Mouse (Mus musculus): ENCODE data around the gene Ifitm2.

The Ifitm2 gene

DNA sequence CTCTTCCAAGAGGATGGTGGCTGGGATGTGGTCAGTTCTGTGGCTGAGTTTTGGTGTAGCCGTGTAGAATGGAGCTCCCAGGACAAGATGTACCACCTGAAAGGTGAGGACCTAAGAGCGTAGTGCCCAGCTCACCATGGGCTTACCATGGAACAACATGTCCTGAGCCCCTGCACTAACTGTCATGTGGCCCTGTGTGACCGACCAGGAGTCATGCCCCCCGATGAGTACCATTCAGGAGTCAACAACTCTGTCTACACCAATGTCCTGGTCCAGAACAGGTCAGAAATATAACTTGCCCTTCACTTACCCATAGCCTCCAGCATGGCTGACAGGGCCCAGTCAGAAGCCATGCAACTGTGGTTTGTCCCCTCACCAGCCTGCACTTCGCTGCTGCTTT lies 10.5 kb downstream of the Ifitm2 start:
- no peak for DNase-seq (ENCODE audit: extremely low spot score, low read depth, low spot score)

- no peak for DNase-seq (ENCODE audit: extremely low spot score, low read depth, low spot score)
Measured at GRCm38 (mm10) chr7:140944236-140944635, 11.6 kb downstream of the Ifitm2 start.

- no peak for DNase-seq (ENCODE audit: extremely low spot score, low read depth, low spot score)
Measured at GRCm38 (mm10) chr7:140943356-140943755, 12.4 kb downstream of the Ifitm2 start.

DNA sequence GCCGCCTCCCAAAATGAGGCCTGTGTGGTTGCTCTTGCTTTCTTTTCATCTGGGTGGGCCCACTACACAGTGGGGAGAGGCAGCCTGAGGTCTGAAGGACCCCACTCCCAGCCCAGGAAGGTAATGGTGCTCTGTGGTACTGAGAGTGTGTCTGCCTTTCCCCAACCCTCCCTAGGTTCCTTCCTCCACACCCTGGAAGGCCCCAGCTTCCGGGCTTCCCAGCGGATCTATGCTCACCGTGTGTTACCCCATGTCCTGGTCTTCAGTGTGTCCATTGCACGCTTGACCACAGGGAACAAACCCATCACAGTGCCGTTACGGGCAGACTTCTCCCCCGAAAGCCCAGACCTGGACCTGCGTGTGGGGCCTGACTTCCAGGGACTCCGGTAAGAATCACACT lies 13.0 kb downstream of the Ifitm2 start:
- no peak for DNase-seq (ENCODE audit: extremely low spot score, low read depth, low spot score)

GRCm38 (mm10) chr7:140942341-140942740 lies 13.4 kb downstream of the Ifitm2 start:
- DNase-seq (ENCODE audit: extremely low spot score, low read depth, low spot score), result no peak

DNA sequence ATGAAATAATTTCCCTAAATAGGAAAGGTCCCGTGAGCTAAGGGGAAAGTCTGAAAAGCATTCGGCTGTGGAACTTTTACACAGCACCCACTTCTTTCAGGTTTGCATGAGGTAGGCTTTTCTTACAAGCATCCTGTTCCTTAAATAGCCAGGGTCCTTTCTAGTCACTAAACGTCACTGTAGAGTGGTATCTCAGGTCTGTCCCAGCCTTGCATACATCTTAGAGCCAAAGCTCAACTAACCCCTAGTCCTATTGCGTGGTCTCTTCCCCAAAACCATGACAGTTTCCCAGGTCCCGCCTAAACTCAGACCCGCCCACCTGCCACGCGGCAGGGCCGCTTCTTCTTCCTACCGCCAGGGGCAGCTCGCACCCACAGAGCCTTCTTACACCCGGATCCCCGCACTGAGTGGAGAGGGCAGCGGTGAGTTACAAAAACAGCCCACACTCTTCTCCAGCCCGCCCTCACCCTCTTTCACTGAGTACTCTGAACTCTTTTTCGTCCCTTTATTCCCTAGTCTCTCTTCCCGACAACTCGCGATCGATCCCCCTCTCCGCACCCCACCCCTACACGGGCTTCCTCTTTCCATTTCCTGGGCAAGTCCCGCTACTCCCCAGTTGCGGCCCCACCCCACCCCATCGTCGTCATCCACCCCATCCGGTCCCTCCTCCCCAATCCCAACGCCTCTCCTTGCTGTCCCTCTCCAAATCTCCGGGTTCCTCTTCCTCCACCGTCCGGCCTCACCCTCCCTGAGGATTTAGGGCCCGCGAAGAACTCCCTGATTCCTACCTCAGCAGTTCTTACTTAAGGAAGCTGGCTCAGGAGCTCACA lies 14.3 kb downstream of the Ifitm2 start, which contains the start of gene Pgghg:
Gene Pgghg (plus strand): TSS at position 170 of the 830 bp plus-strand sequence.
- peak; percentile 71 for DNase-seq (ENCODE audit: extremely low spot score, low read depth, low spot score)

DNA sequence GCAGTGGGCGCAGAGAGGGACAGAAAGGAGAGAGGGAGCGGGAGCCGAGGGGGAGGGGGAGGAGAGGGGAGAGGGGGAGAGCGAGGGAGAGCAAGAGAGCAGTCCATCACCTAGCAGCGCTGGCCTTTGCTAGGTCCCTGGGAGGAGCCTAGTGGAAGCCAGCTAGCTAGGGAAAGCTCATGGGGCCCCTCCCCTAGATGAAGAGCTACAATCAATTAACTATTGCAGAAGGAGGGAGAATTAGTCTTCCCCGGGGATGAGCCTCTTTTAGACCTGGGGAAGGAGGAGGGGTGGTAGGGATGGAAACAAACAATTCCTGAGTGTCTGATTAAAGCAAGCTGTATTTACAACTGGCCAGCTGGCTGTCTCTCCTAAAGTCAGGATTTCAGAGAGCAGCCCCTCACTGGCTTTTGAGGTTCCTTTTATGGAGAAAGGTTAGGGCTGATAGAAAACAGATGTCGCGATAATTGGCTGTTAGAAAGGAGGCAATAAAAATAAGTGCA lies 16.1 kb downstream of the Ifitm2 start:
- peak; percentile 97 for DNase-seq (ENCODE audit: extremely low spot score, low read depth, low spot score)

GRCm38 (mm10) chr7:140938896-140939295 lies 16.9 kb downstream of the Ifitm2 start:
- DNase-seq (ENCODE audit: extremely low spot score, low read depth, low spot score), result no peak

DNA sequence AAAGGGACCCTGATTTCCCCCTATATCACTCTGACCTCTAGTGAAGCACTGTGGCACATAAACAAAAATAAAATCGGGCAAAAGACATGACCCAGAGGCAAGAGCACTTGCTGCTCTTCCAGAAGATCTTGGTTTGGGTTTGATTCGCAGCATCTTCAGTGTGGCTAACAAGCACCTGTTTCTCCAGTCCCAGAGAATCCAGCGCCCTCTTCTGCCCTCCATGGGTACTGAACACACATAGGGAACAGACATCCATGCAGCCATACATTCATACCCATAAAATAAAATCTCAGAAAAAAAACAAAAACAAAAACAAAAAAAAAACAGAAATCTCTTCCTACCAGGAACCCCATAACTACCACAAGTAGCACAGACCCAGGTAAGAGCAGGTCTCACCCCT lies 17.4 kb downstream of the Ifitm2 start:
- no peak for DNase-seq (ENCODE audit: extremely low spot score, low read depth, low spot score)

- no peak for DNase-seq (ENCODE audit: extremely low spot score, low read depth, low spot score)
Measured at GRCm38 (mm10) chr7:140927181-140927580, 28.6 kb downstream of the Ifitm2 start.

DNA sequence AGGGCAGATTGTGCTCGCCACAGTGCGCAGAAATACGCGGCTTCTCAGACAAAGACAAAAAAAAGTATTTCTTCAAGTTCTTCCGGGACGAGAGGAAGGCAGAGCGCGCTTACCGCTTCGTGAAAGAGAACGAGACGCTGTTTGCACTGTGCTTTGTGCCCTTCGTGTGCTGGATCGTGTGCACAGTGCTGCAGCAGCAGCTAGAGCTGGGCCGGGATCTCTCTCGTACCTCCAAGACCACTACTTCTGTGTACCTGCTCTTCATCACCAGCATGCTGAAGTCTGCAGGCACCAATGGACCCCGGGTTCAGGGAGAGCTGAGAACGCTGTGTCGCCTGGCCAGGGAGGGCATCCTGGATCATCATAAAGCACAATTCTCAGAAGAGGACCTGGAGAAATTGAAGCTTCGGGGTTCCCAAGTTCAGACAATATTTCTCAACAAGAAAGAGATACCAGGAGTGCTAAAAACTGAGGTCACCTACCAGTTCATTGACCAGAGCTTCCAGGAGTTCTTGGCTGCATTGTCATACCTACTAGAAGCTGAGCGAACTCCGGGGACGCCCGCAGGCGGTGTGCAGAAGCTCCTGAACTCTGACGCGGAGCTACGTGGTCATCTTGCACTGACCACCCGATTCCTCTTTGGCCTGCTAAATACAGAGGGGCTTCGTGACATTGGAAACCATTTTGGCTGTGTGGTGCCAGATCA lies 32.6 kb downstream of the Ifitm2 start:
- no peak for DNase-seq (ENCODE audit: extremely low spot score, low read depth, low spot score)

DNA sequence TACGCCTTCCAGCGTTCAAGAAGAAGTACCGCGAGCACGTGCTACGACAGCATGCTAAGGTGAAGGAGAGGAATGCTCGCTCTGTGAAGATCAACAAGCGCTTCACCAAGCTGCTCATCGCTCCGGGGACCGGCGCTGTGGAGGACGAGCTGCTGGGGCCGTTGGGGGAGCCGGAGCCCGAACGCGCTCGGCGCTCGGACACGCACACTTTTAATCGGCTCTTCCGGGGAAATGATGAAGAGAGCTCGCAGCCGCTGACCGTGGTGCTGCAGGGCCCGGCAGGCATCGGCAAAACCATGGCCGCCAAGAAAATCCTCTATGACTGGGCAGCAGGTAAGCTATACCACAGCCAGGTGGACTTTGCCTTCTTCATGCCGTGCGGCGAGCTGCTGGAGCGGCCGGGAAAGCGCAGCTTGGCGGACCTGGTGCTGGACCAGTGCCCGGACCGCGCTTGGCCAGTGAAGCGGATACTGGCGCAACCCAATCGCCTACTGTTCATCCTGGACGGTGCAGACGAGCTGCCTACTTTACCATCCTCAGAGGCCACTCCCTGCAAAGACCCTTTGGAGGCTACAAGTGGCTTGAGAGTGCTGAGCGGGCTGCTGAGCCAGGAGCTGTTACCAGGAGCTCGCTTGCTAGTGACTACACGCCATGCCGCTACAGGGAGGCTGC lies 33.3 kb downstream of the Ifitm2 start:
- DNase-seq (ENCODE audit: extremely low spot score, low read depth, low spot score), result no peak

DNA sequence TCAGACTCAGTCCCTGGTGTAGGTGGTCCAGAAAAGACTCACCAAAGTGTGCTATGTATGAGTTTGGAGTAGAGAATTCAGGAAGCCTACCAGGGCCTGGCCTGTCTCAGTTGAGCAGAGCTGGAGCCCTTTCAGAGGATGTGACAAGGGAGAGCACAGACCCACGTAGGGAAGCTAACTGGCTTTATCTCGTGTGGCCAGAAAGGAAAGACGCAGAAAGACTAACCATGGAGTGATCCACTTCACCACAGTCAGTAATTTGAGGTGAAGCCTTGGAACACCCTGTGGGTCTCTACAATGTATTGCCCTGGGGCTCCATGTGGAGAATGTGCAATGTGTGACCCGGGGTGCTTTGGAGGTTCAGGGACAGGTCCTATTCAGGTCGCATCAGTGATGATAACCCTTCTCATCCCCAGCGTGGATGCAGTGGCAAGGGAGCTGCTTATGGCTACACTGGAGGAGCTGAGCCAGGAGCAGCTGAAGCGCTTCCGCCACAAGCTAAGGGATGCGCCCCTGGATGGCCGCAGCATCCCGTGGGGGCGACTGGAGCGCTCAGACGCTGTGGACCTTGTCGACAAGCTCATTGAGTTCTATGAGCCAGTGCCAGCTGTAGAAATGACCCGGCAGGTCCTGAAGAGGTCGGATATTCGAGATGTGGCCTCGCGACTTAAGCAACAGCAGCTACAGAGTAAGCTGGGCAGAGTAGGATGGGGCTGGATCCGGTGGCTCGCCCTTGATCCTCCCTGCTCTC lies 34.4 kb downstream of the Ifitm2 start:
- no peak for DNase-seq (ENCODE audit: extremely low spot score, low read depth, low spot score)

- DNase-seq (ENCODE audit: extremely low spot score, low read depth, low spot score), result no peak
Measured at GRCm38 (mm10) chr7:140920418-140921029, 35.3 kb downstream of the Ifitm2 start, which contains the start of gene Nlrp6. TSS of gene Nlrp6 (plus strand) at chr7:140920902.

DNA sequence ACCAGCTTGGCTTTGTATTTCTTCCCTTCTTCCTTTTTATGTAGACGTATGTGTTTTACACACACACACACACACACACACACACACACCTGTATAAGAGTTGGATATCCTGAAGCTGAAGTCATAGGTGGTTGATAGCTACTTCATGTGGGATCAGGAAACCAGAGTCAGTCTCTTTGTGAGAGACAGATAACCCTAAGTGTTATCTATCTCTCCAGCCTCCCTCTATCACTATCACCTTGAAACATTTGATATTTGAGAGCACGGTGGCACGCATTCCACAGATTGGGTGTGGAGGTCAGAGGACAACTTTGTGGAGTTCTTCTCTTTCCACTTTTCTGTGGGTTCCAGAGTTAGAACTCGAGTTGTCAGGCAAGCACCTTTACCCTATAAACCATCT lies 35.9 kb downstream of the Ifitm2 start:
- no peak for DNase-seq (ENCODE audit: extremely low spot score, low read depth, low spot score)

GRCm38 (mm10) chr7:140914031-140914690 lies 41.6 kb downstream of the Ifitm2 start:
- DNase-seq (ENCODE audit: extremely low spot score, low read depth, low spot score), result no peak

DNA sequence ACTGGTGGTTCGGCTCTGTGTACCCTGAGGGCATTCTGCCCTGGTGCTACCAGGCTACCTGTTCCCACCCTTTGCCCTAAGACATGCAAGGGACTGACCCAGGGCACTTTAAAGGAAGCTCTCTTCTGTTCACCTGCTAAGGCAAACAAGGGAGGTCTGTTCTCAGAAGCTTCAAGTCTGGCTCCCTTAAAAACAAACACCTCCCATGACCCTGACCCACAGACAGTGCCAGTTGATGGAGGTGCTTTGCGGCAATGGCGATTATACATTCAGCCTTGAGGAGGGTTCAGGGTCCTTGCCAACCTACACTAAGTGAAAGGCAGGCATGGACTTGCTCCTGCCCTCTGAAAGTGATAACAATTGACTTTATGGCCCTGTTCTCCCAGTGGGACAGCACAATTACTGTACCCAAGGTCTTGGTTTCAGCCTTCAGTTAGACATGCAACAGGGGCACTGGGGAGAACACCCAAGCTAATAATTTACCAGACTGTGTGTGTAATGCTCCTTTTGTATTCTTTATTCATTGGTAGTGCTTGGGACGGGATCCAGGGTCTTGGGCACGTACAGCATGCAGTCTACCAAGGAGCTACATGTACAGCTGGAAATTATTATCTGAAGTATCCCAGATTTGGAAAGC lies 42.8 kb downstream of the Ifitm2 start:
- DNase-seq (ENCODE audit: extremely low spot score, low read depth, low spot score), result no peak

DNA sequence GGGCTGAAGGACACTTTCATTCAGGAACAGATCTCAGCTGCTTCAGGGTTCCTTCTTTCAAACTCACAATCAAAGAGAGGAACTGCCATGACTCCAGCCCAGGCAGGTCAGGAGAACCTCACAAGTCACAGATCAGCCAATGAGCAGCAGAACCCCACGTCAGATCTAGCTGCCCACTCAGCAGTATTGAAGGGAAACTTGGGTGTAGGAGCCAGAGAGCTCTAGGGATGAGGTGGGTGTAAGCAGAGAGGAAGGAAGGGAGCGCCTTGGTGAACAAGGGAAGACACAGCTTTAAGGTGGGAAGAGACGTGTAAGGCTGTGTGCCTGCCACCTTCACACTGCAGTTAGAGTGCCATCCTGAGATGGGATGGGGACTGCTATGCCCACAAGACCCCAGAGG lies 43.5 kb downstream of the Ifitm2 start:
- no peak for DNase-seq (ENCODE audit: extremely low spot score, low read depth, low spot score)

DNA sequence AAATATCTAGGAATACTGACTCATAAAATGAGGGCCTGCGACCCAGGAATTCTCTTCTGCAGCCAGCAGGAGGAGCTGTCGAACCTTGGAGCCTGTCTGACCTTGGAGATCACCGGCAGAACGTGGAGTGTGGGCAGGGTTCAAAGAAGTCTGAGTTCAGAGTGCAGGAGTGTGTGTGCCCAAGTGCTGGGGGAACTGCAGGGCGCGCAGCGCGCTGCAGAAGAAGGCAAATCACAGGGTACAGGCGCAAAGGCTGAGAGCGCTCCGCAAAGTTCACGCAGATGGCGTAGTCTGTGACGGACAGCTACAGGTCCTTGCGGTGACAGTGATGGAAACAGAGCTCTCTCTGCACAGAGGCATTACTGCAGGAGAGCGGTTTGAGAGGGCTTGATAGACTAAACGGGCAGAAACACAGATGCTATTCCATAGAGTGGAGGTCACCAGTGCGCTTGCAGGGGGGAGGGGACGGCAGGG lies 47.1 kb downstream of the Ifitm2 start:
- DNase-seq (ENCODE audit: extremely low spot score, low read depth, low spot score), result peak; percentile 80

Data from hindlimb bud, embryonic 11.5 days (tissue).